In genomic region chr7:67430041-67430440, GRCm38 (mm10) we compare ENCODE assay signal across 20 mouse cellular contexts. TPM values are rescaled to one million over a fixed set of nuclear protein-coding genes. Genes with fewer than 3 reads are reported as not detected.
A peak's percentile ranks its signal among the peaks of the same experiment; 100 is the strongest.
DNase-seq lines count a peak whose midpoint lies in the region; ATAC-seq lines count a peak whose summit lies in the region.
"Had no signal": no experiment of that assay in that cellular context is flagged by ENCODE, and none has a peak within 500 bp of the region (broad histone marks: within the 10 kb centered on the region; RNA-seq: fewer than 3 reads in every experiment).

No protein-coding gene starts in this region.

- peak; percentile 74 for DNase-seq in midbrain, embryonic 11.5 days (ENCODE audit: low spot score, missing footprints)
- DNase-seq in A20 (ENCODE audit: low read depth, low spot score): peak; percentile 57
- peak; percentile 65 for DNase-seq in splenic B cell, adult 2 months (ENCODE audit: low read depth, low spot score)
- DNase-seq: adrenal gland, adult 8-10 months; adrenal gland, postnatal 14 days; adrenal gland, postnatal 36 days; cerebellum, adult 11-12 months; cerebellum, adult 2 months; cerebellum, adult 9-10 months; cerebellum, postnatal 10 days; cerebellum, postnatal 25 days had no signal

- ATAC-seq in midbrain, embryonic 11.5 days (ENCODE audit: low FRiP score): no peak
- ATAC-seq in midbrain, embryonic 16.5 days: no peak
- no peak for ATAC-seq in liver, embryonic 12.5 days
- ATAC-seq: activated CD4-positive, CD25-positive, alpha-beta regulatory T cell, adult 4 months; forebrain, embryonic 14.5 days; forebrain, embryonic 16.5 days; Patski had no signal

- H3K4me2 ChIP-seq in midbrain, embryonic 11.5 days: no peak overlapping the region
- no peak overlapping the region for H3K4me2 ChIP-seq in midbrain, embryonic 16.5 days (ENCODE audit: low read length)
- no peak overlapping the region for H3K4me2 ChIP-seq in liver, embryonic 12.5 days
- H3K4me2 ChIP-seq: embryonic facial prominence, embryonic 12.5 days had no signal

- H3K36me3 ChIP-seq in midbrain, embryonic 11.5 days (ENCODE audit: control insufficient read depth, insufficient read depth, low read length): no peaks in the 10 kb centered on the region
- no peaks in the 10 kb centered on the region for H3K36me3 ChIP-seq in midbrain, embryonic 16.5 days (ENCODE audit: control insufficient read depth, insufficient read depth, low read length)
- no peaks in the 10 kb centered on the region for H3K36me3 ChIP-seq in splenic B cell, adult 2 months (ENCODE audit: control insufficient read depth, insufficient read depth, low read length, poor library complexity, severe bottlenecking)
- no peaks in the 10 kb centered on the region for H3K36me3 ChIP-seq in liver, embryonic 12.5 days
- H3K36me3 ChIP-seq: embryonic facial prominence, embryonic 10.5 days; embryonic facial prominence, embryonic 12.5 days; G1E had no signal

- 88% methylated on average over 4 of the region's 4 CpGs for WGBS in midbrain, embryonic 11.5 days
- WGBS in midbrain, embryonic 16.5 days: 82% methylated on average over 4 of the region's 4 CpGs
- WGBS in liver, embryonic 12.5 days (ENCODE audit: insufficient replicate concordance): 55% methylated on average over 4 of the region's 4 CpGs

- no peak overlapping the region for H3K27ac ChIP-seq in midbrain, embryonic 11.5 days (ENCODE audit: low read depth, low read length)
- H3K27ac ChIP-seq in midbrain, embryonic 16.5 days (ENCODE audit: low read length): no peak overlapping the region
- H3K27ac ChIP-seq in liver, embryonic 12.5 days: no peak overlapping the region
- H3K27ac ChIP-seq: embryonic facial prominence, embryonic 10.5 days; embryonic facial prominence, embryonic 12.5 days had no signal

- no peaks in the 10 kb centered on the region for H3K9me3 ChIP-seq in midbrain, embryonic 11.5 days (ENCODE audit: control insufficient read depth, low read length)
- H3K9me3 ChIP-seq in midbrain, embryonic 16.5 days (replicated peaks; ENCODE audit: control insufficient read depth, low read length, poor library complexity, severe bottlenecking): no peaks in the 10 kb centered on the region
- H3K9me3 ChIP-seq in liver, embryonic 12.5 days (replicated peaks): no peaks in the 10 kb centered on the region
- H3K9me3 ChIP-seq: embryonic facial prominence, embryonic 10.5 days; embryonic facial prominence, embryonic 12.5 days; G1E had no signal

- no peak overlapping the region for H3K9ac ChIP-seq in midbrain, embryonic 11.5 days (ENCODE audit: low read length)
- no peak overlapping the region for H3K9ac ChIP-seq in midbrain, embryonic 16.5 days (ENCODE audit: low read depth, low read length)
- no peak overlapping the region for H3K9ac ChIP-seq in liver, embryonic 12.5 days
- H3K9ac ChIP-seq: embryonic facial prominence, embryonic 12.5 days had no signal

- H3K27me3 ChIP-seq in midbrain, embryonic 11.5 days (ENCODE audit: control insufficient read depth, insufficient read depth, low read length): no peaks in the 10 kb centered on the region
- no peaks in the 10 kb centered on the region for H3K27me3 ChIP-seq in midbrain, embryonic 16.5 days (ENCODE audit: control insufficient read depth, insufficient read depth, low read depth, low read length)
- no peaks in the 10 kb centered on the region for H3K27me3 ChIP-seq in splenic B cell, adult 2 months (ENCODE audit: control insufficient read depth, insufficient read depth, low read length, poor library complexity, severe bottlenecking)
- H3K27me3 ChIP-seq in liver, embryonic 12.5 days (replicated peaks): no peaks in the 10 kb centered on the region
- H3K27me3 ChIP-seq: embryonic facial prominence, embryonic 12.5 days; Patski had no signal

- no peaks in the 10 kb centered on the region for H3K4me1 ChIP-seq in midbrain, embryonic 11.5 days (ENCODE audit: control insufficient read depth, insufficient read depth, low read length)
- no peaks in the 10 kb centered on the region for H3K4me1 ChIP-seq in midbrain, embryonic 16.5 days (ENCODE audit: control insufficient read depth, insufficient read depth, low read length)
- 0 out of 2 replicates have a peak, but pooled peaks cover 9% of the 10 kb centered on the region for H3K4me1 ChIP-seq in liver, embryonic 12.5 days
- H3K4me1 ChIP-seq: embryonic facial prominence, embryonic 12.5 days had no signal

- no peak overlapping the region for H3K4me3 ChIP-seq in midbrain, embryonic 11.5 days (ENCODE audit: low read depth, low read length)
- no peak overlapping the region for H3K4me3 ChIP-seq in midbrain, embryonic 16.5 days (ENCODE audit: low read depth, low read length)
- H3K4me3 ChIP-seq in liver, embryonic 12.5 days: no peak overlapping the region
- H3K4me3 ChIP-seq: embryonic facial prominence, embryonic 10.5 days; embryonic facial prominence, embryonic 12.5 days had no signal

RNA-seq across cellular contexts. Expression of gene Mef2a, which starts 57.4 kb away (rescaled TPM):
- polyA plus RNA-seq in midbrain, embryonic 11.5 days (2014; fragmentation: Nextera tagmentation; extraction: Ambion mirVana): 24.1 and 28.9 TPM in 2 replicates
- 43.2 and 43.7 TPM in 2 replicates for polyA plus RNA-seq in midbrain, embryonic 16.5 days (2015; fragmentation: Nextera tagmentation; extraction: Ambion mirVana)
- 15.0 and 16.6 TPM in 2 replicates for polyA plus RNA-seq in liver, embryonic 12.5 days (2016; fragmentation: Nextera tagmentation; extraction: Ambion mirVana)
